ENCODE assay signal across 13 mouse cellular contexts in the genomic region with DNA sequence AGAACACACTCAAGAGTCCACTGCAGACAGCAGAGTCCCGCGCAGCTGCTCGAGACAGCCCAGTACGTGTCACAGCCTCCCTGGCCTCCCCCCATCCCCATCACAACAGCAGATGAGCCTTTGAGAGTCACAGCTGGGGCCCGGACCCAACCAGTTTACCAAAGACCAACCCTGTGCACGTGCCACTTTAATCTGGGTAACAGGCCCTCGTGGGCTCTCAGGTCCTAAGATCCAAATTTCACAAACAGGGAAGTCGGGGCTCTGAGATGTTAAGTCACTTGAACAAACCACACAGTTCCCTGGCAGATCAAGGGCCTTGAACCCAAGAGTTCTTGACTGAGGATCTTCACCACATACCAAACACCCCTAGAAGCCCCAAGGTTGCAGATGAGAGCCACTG. TPM values are rescaled to one million over a fixed set of nuclear protein-coding genes. Genes with fewer than 3 reads are reported as not detected.
DNase-seq lines count a peak whose midpoint lies in the region; ATAC-seq and TF ChIP-seq lines count a peak whose summit lies in the region.
"Had no signal": no experiment of that assay in that cellular context is flagged by ENCODE, and none has a peak within 500 bp of the region (broad histone marks: within the 10 kb centered on the region; RNA-seq: fewer than 3 reads in every experiment).

No protein-coding gene starts in this region.

- no peak for DNase-seq in forebrain, postnatal 0 days
- no peak for DNase-seq in kidney, postnatal 14 days
- DNase-seq in right cerebral cortex, adult 2 months (ENCODE audit: low spot score in 2 of 2) = no peak
- DNase-seq in layer of hippocampus, postnatal 36 days = no peak
- DNase-seq: cerebellum, postnatal 25 days; kidney, adult 11 months had no signal

- H3K4me2 ChIP-seq in forebrain, postnatal 0 days (ENCODE audit: low read depth) = no peak overlapping the region
- H3K4me2 ChIP-seq in forebrain, embryonic 13.5 days = no peak overlapping the region
- no peak overlapping the region for H3K4me2 ChIP-seq in kidney, embryonic 15.5 days
- no peak overlapping the region for H3K4me2 ChIP-seq in hindbrain, embryonic 13.5 days
- no peak overlapping the region for H3K4me2 ChIP-seq in midbrain, embryonic 12.5 days (replicated peaks)
- H3K4me2 ChIP-seq: liver, embryonic 12.5 days had no signal

- no peaks in the 10 kb centered on the region for H3K4me1 ChIP-seq in forebrain, postnatal 0 days (ENCODE audit: insufficient read depth)
- no peaks in the 10 kb centered on the region for H3K4me1 ChIP-seq in forebrain, embryonic 13.5 days
- peaks cover 33% of the 10 kb centered on the region for H3K4me1 ChIP-seq in kidney, embryonic 15.5 days
- peaks cover 10% of the 10 kb centered on the region for H3K4me1 ChIP-seq in hindbrain, embryonic 13.5 days (replicated peaks)
- H3K4me1 ChIP-seq in midbrain, embryonic 12.5 days = peaks cover 4% of the 10 kb centered on the region; the same call in 1 of the 2 replicates
- H3K4me1 ChIP-seq: liver, embryonic 12.5 days had no signal

- no peaks in the 10 kb centered on the region for H3K27me3 ChIP-seq in forebrain, postnatal 0 days (ENCODE audit: insufficient read depth, low read length)
- H3K27me3 ChIP-seq in forebrain, embryonic 13.5 days = no peaks in the 10 kb centered on the region
- H3K27me3 ChIP-seq in kidney, embryonic 15.5 days = no peaks in the 10 kb centered on the region
- H3K27me3 ChIP-seq in hindbrain, embryonic 13.5 days = no peaks in the 10 kb centered on the region
- H3K27me3 ChIP-seq in midbrain, embryonic 12.5 days = no peaks in the 10 kb centered on the region
- H3K27me3 ChIP-seq: liver, embryonic 12.5 days had no signal

- H3K4me3 ChIP-seq in forebrain, postnatal 0 days (ENCODE audit: low read depth, low read length) = no peak overlapping the region
- no peak overlapping the region for H3K4me3 ChIP-seq in forebrain, embryonic 13.5 days
- H3K4me3 ChIP-seq in kidney, embryonic 15.5 days (replicated peaks) = no peak overlapping the region
- no peak overlapping the region for H3K4me3 ChIP-seq in hindbrain, embryonic 13.5 days
- H3K4me3 ChIP-seq in midbrain, embryonic 12.5 days = no peak overlapping the region
- H3K4me3 ChIP-seq: liver, embryonic 12.5 days had no signal

- no peak for ATAC-seq in forebrain, postnatal 0 days
- ATAC-seq in forebrain, embryonic 13.5 days = no peak
- ATAC-seq in kidney, embryonic 15.5 days (replicated peaks; ENCODE audit: low FRiP score) = no peak
- ATAC-seq in hindbrain, embryonic 13.5 days (ENCODE audit: low FRiP score) = no peak
- ATAC-seq in midbrain, embryonic 12.5 days (ENCODE audit: low FRiP score, low read depth) = no peak
- ATAC-seq: liver, embryonic 12.5 days had no signal

- H3K9ac ChIP-seq in forebrain, postnatal 0 days = no peak overlapping the region
- no peak overlapping the region for H3K9ac ChIP-seq in forebrain, embryonic 13.5 days
- no peak overlapping the region for H3K9ac ChIP-seq in kidney, embryonic 15.5 days
- H3K9ac ChIP-seq in hindbrain, embryonic 13.5 days = no peak overlapping the region
- H3K9ac ChIP-seq in midbrain, embryonic 12.5 days (replicated peaks) = no peak overlapping the region
- H3K9ac ChIP-seq: liver, embryonic 12.5 days had no signal

- no peaks in the 10 kb centered on the region for H3K36me3 ChIP-seq in forebrain, postnatal 0 days (ENCODE audit: insufficient read depth)
- H3K36me3 ChIP-seq in forebrain, embryonic 13.5 days (ENCODE audit: poor library complexity, severe bottlenecking) = no peaks in the 10 kb centered on the region
- no peaks in the 10 kb centered on the region for H3K36me3 ChIP-seq in kidney, embryonic 15.5 days
- H3K36me3 ChIP-seq in hindbrain, embryonic 13.5 days = no peaks in the 10 kb centered on the region
- no peaks in the 10 kb centered on the region for H3K36me3 ChIP-seq in midbrain, embryonic 12.5 days
- H3K36me3 ChIP-seq: liver, embryonic 12.5 days had no signal

- peak overlapping the region; percentile 54; the same call in 1 of the 2 replicates for H3K27ac ChIP-seq in forebrain, postnatal 0 days (ENCODE audit: low read depth, low read length)
- H3K27ac ChIP-seq in forebrain, embryonic 13.5 days = no peak overlapping the region; the same call in 1 of the 2 replicates
- H3K27ac ChIP-seq in kidney, embryonic 15.5 days = peak overlapping the region; percentile 65; the same call in 1 of the 2 replicates
- peak overlapping the region; percentile 46 for H3K27ac ChIP-seq in hindbrain, embryonic 13.5 days
- 0 out of 2 replicates have a peak overlapping the region, but pooled peaks have one; percentile 4 for H3K27ac ChIP-seq in midbrain, embryonic 12.5 days (replicated peaks)
- H3K27ac ChIP-seq: liver, embryonic 12.5 days had no signal

- TF ChIP-seq CTCF in forebrain, postnatal 0 days (IDR thresholded peaks at IDR 0.05; ENCODE audit: low read depth) = no peak

- H3K9me3 ChIP-seq in forebrain, postnatal 0 days (ENCODE audit: low read length) = no peaks in the 10 kb centered on the region
- no peaks in the 10 kb centered on the region for H3K9me3 ChIP-seq in forebrain, embryonic 13.5 days (replicated peaks)
- H3K9me3 ChIP-seq in kidney, embryonic 15.5 days (replicated peaks) = no peaks in the 10 kb centered on the region
- H3K9me3 ChIP-seq in hindbrain, embryonic 13.5 days = no peaks in the 10 kb centered on the region
- no peaks in the 10 kb centered on the region for H3K9me3 ChIP-seq in midbrain, embryonic 12.5 days
- H3K9me3 ChIP-seq: liver, embryonic 12.5 days had no signal

- 82% methylated on average over 8 of the region's 8 CpGs for WGBS in forebrain, postnatal 0 days
- WGBS in forebrain, embryonic 13.5 days = 84% methylated on average over 8 of the region's 8 CpGs
- 74% methylated on average over 8 of the region's 8 CpGs for WGBS in kidney, embryonic 15.5 days
- WGBS in hindbrain, embryonic 13.5 days = 69% methylated on average over 8 of the region's 8 CpGs
- WGBS in midbrain, embryonic 12.5 days = 75% methylated on average over 8 of the region's 8 CpGs

RNA-seq across cellular contexts. Expression of gene Slc7a5, which starts 14.1 kb away (rescaled TPM):
- 58.1 and 99.4 TPM in 2 replicates for total RNA-seq in forebrain, postnatal 0 days (2014; rRNA removed)
- 64.7 and 67.9 TPM in 2 replicates for polyA plus RNA-seq in forebrain, postnatal 0 days (2015; fragmentation: Nextera tagmentation; extraction: Ambion mirVana)
- polyA plus RNA-seq in forebrain, embryonic 13.5 days (2015; fragmentation: Nextera tagmentation; extraction: Ambion mirVana) = 28.1 and 30.6 TPM in 2 replicates
- polyA plus RNA-seq in kidney, embryonic 15.5 days (2015; fragmentation: Nextera tagmentation; extraction: Ambion mirVana) = 16.7 and 19.3 TPM in 2 replicates
- polyA plus RNA-seq in hindbrain, embryonic 13.5 days (2015; fragmentation: Nextera tagmentation; extraction: Ambion mirVana) = 37.9 and 39.7 TPM in 2 replicates
- polyA plus RNA-seq in midbrain, embryonic 12.5 days (2016; fragmentation: Nextera tagmentation; extraction: Ambion mirVana) = 37.6 and 37.9 TPM in 2 replicates
- total RNA-seq in layer of hippocampus, postnatal 36 days (2021) = 10 to 100 TPM; 60.2 to 70.4 TPM

RNA-seq across cellular contexts. Expression of gene Car5a, which starts 23.1 kb away (rescaled TPM):
- total RNA-seq in forebrain, postnatal 0 days (2014; rRNA removed) = 0.23 TPM in 1 of 2 replicates, not detected in the other
- 0.48 and 0.52 TPM in 2 replicates for polyA plus RNA-seq in forebrain, postnatal 0 days (2015; fragmentation: Nextera tagmentation; extraction: Ambion mirVana)
- 0.25 TPM in 1 of 2 replicates, not detected in the other for polyA plus RNA-seq in forebrain, embryonic 13.5 days (2015; fragmentation: Nextera tagmentation; extraction: Ambion mirVana)
- polyA plus RNA-seq in kidney, embryonic 15.5 days (2015; fragmentation: Nextera tagmentation; extraction: Ambion mirVana) = 0.40 TPM in 1 of 2 replicates, not detected in the other
- 0.19 and 0.43 TPM in 2 replicates for polyA plus RNA-seq in hindbrain, embryonic 13.5 days (2015; fragmentation: Nextera tagmentation; extraction: Ambion mirVana)
- 0.23 TPM in 1 of 2 replicates, not detected in the other for polyA plus RNA-seq in midbrain, embryonic 12.5 days (2016; fragmentation: Nextera tagmentation; extraction: Ambion mirVana)
- not detected for total RNA-seq in layer of hippocampus, postnatal 36 days (2021)
- total RNA-seq: gastrocnemius, adult 18-20 months; left cerebral cortex, postnatal 10 days had no signal

RNA-seq across cellular contexts. Expression of gene Banp, which starts 28.0 kb away (rescaled TPM):
- total RNA-seq in forebrain, postnatal 0 days (2014; rRNA removed) = 37.9 and 44.1 TPM in 2 replicates
- 29.3 and 30.0 TPM in 2 replicates for polyA plus RNA-seq in forebrain, postnatal 0 days (2015; fragmentation: Nextera tagmentation; extraction: Ambion mirVana)
- polyA plus RNA-seq in forebrain, embryonic 13.5 days (2015; fragmentation: Nextera tagmentation; extraction: Ambion mirVana) = 57.5 and 60.9 TPM in 2 replicates
- polyA plus RNA-seq in kidney, embryonic 15.5 days (2015; fragmentation: Nextera tagmentation; extraction: Ambion mirVana) = 41.2 and 43.3 TPM in 2 replicates
- 50.3 and 59.0 TPM in 2 replicates for polyA plus RNA-seq in hindbrain, embryonic 13.5 days (2015; fragmentation: Nextera tagmentation; extraction: Ambion mirVana)
- 58.8 and 66.6 TPM in 2 replicates for polyA plus RNA-seq in midbrain, embryonic 12.5 days (2016; fragmentation: Nextera tagmentation; extraction: Ambion mirVana)
- total RNA-seq in layer of hippocampus, postnatal 36 days (2021) = 10 to 100 TPM; 55.5 to 73.5 TPM
